Mouse (Mus musculus): ENCODE results near the gene Mien1. TPM values are rescaled to one million over a fixed set of nuclear protein-coding genes. Genes with fewer than 3 reads are reported as not detected.

Mien1 gene
- total and polyA plus RNA-seq, 3 experiments = 71.6 to 93.2 TPM; not detected in 1

DNA sequence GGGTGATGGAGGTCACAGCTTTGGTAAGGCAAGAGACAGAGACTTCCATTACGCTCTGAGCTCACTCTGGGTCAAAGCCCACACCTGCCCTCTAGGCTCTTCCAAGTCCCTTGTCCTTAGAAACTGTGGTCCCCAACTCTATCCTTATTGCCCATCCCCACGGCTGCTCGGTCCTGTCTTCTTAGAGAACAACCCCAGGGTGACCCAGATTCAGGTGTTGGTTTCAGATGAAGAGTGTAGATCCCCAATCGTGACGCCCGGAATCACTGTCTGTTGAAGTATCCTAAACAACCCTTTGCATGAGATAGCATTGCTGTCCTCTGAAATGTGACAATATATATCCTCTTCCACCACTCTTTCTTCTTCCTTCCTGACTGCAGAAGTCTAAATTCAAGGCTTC, 23.5 kb upstream of the Mien1 start:
- no peak for DNase-seq (ENCODE audit: low read depth, low spot score)
- Histone ChIP-seq H3K9me3 (replicated peaks; ENCODE audit: insufficient read depth, low read length) (no peaks in the 10 kb centered on the region), H3K36me3 (ENCODE audit: control insufficient read depth in 1 of 2, insufficient read depth in 2 of 2, low read length in 2 of 2) (no peaks in the 10 kb centered on the region; a peak in 1 of 4 replicates), H3K27me3 (ENCODE audit: control insufficient read depth in 1 of 2, insufficient read depth in 2 of 2, low read length in 2 of 2) (peaks cover 3 to 8% of the 10 kb centered on the region in 2 experiments), H3K9ac (ENCODE audit: control insufficient read depth, low read depth, low read length, poor library complexity, severe bottlenecking) (no peak overlapping the region), H3K4me1 (ENCODE audit: control insufficient read depth in 1 of 2, insufficient read depth in 2 of 2, low read length in 2 of 2) (peaks cover 0 to 3% of the 10 kb centered on the region in 2 experiments; a peak in 1 of 4 replicates), H3K4me3 (ENCODE audit: control insufficient read depth in 1 of 2, insufficient read depth in 1 of 2, low read depth in 2 of 2, low read length in 2 of 2) (no peak overlapping the region), H3K79me2 (ENCODE audit: control insufficient read depth, insufficient read depth, low read length, poor library complexity) (no peaks in the 10 kb centered on the region; the same call in 1 of the 2 replicates), H3K27ac (ENCODE audit: control insufficient read depth, low read depth, low read length) (no peak overlapping the region)
- TF ChIP-seq TCF12 (IDR thresholded peaks at IDR 0.05; ENCODE audit: low read depth, low read length) (no peak), USF1 (IDR thresholded peaks at IDR 0.05; ENCODE audit: low read depth, low read length) (no peak), MAZ (IDR thresholded peaks at IDR 0.05; ENCODE audit: low read depth, low read length) (no peak), CHD1 (IDR thresholded peaks at IDR 0.05; ENCODE audit: low read depth, low read length) (no peak), CTCF (IDR thresholded peaks at IDR 0.05 in 2 of 3, conservative IDR thresholded peaks at IDR 0.05 in 1 of 3; ENCODE audit: control insufficient read depth in 1 of 3, insufficient read depth in 1 of 3, low read depth in 2 of 3, low read length in 3 of 3, poor library complexity in 1 of 3, severe bottlenecking in 1 of 3) (no peak)

DNA sequence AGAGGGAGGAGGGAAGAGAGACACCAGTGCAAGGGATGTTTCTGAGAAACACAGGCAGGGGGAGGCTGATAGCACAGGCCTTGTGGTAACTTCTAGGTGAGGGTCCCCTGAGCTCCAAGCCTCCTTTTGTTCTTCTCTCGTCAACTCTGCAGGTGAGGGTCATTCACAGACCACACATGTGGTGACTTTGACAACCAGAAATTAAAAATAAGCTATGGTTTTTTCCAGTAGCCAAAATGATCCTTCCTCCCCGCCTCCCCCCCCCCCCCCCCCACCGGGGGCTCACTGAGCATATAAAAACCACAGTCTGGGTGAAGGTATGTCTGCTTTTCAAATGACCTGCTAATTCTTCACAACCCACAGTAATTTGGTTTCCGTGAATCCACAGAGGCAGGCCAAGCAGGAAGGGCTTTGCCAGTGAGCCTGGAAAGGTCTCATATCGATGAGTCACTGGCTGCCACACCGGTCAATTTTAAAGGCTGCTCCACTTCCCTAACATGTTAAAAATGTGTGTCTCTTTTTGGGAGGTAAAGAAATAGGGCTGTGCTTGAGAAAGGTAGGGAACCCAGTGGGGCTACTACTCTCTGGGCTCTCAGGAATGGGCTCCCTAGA, 22.4 kb upstream of the Mien1 start:
- TF ChIP-seq NRF1 (IDR thresholded peaks at IDR 0.05; ENCODE audit: insufficient read depth, low read depth, low read length, poor library complexity, severe bottlenecking) (no peak), MYC (IDR thresholded peaks at IDR 0.05; ENCODE audit: low read depth, low read length) (no peak), ELF1 (IDR thresholded peaks at IDR 0.05; ENCODE audit: low read depth, low read length) (no peak), TAL1 (IDR thresholded peaks at IDR 0.05; ENCODE audit: low read length) (no peak), RAD21 (IDR thresholded peaks at IDR 0.05; ENCODE audit: low read depth, low read length) (no peak), ZKSCAN1 (IDR thresholded peaks at IDR 0.05; ENCODE audit: low read depth, low read length) (no peak), MAX (IDR thresholded peaks at IDR 0.05; ENCODE audit: low read length) (no peak), GABPA (IDR thresholded peaks at IDR 0.05; ENCODE audit: low read depth, low read length) (no peak), MAZ (IDR thresholded peaks at IDR 0.05; ENCODE audit: low read depth, low read length) (no peak), MYB (IDR thresholded peaks at IDR 0.05; ENCODE audit: low read depth, low read length) (no peak), EP300 (IDR thresholded peaks at IDR 0.05; ENCODE audit: low read depth in 1 of 2, low read length in 2 of 2) (no peak), CHD2 (IDR thresholded peaks at IDR 0.05; ENCODE audit: low read length) (no peak), KAT2A (conservative IDR thresholded peaks at IDR 0.05; ENCODE audit: low read depth, low read length) (no peak), RCOR1 (IDR thresholded peaks at IDR 0.05; ENCODE audit: low read depth, low read length) (no peak), UBTF (IDR thresholded peaks at IDR 0.05; ENCODE audit: borderline replicate concordance, insufficient read depth, low read depth, low read length) (no peak), MXI1 (IDR thresholded peaks at IDR 0.05; ENCODE audit: low read depth, low read length) (no peak), NELFE (IDR thresholded peaks at IDR 0.05; ENCODE audit: low read depth, low read length) (no peak)
- peaks cover 3 to 4% of the 10 kb centered on the region in 2 experiments for H3K27me3 ChIP-seq (ENCODE audit: control insufficient read depth in 1 of 2, insufficient read depth in 2 of 2, low read length in 2 of 2)
- H3K36me3 ChIP-seq (ENCODE audit: control insufficient read depth in 1 of 2, insufficient read depth in 2 of 2, low read length in 2 of 2) = peaks cover 0 to 2% of the 10 kb centered on the region in 2 experiments; a peak in 1 of 4 replicates
- H3K9ac ChIP-seq (ENCODE audit: control insufficient read depth, low read depth, low read length, poor library complexity, severe bottlenecking) = no peak overlapping the region
- H3K4me1 ChIP-seq (ENCODE audit: control insufficient read depth in 1 of 2, insufficient read depth in 2 of 2, low read length in 2 of 2) = peaks cover 0 to 10% of the 10 kb centered on the region in 2 experiments; a peak in 1 of 4 replicates
- H3K9me3 ChIP-seq (replicated peaks; ENCODE audit: insufficient read depth, low read length) = no peaks in the 10 kb centered on the region
- no peak for DNase-seq (ENCODE audit: low read depth, low spot score)
- no peak overlapping the region for H3K4me3 ChIP-seq (ENCODE audit: control insufficient read depth in 1 of 2, insufficient read depth in 1 of 2, low read depth in 2 of 2, low read length in 2 of 2)
- no peaks in the 10 kb centered on the region; the same call in 1 of the 2 replicates for H3K79me2 ChIP-seq (ENCODE audit: control insufficient read depth, insufficient read depth, low read length, poor library complexity)
- no peak overlapping the region for H3K27ac ChIP-seq (ENCODE audit: control insufficient read depth, low read depth, low read length)
